Mouse (Mus musculus): ENCODE results near the gene Rhox2c.
"Not testable (repeated sequence)": the region's sequence is repeated elsewhere in the genome, so short reads cannot be mapped to it uniquely, and the experiment has no call there.

The Rhox2c gene

GRCm38 (mm10) chrX:37453380-37453779 lies at the start of gene Rhox2c:
Gene Rhox2c (plus strand): TSS chrX:37453680.
- DNase-seq (ENCODE audit: low spot score): not testable (repeated sequence)

GRCm38 (mm10) chrX:37411767-37412166 lies 41.7 kb upstream of the Rhox2c start, which contains the start of gene Rhox2b:
Gene Rhox2b (plus strand): TSS chrX:37412067.
- DNase-seq (ENCODE audit: low spot score): not testable (repeated sequence)

DNA sequence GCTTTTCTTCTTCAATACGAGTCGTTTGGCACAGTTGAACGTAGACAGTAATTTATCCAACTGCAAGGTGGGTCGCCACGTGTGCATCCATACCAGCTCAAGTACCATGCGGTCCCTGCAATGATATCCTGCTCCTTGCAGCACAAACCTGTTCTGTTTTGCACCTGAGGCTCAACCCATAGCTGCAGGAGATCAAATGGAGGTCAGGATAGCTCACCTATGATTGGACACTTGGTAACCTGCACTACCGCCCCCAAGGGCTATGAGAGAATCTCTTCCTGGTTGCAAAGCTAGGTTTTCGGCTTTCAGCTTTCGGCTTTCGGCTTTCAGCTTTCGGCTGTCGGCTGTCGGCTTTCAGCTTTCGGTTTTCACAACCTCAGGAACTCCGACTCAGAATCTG lies 21.3 kb upstream of the Rhox2c start, which contains the start of gene Rhox4b:
TSS of gene Rhox4b (plus strand) at position 301 of the 400 bp plus-strand sequence.
- DNase-seq (ENCODE audit: low spot score): not testable (repeated sequence)

DNA sequence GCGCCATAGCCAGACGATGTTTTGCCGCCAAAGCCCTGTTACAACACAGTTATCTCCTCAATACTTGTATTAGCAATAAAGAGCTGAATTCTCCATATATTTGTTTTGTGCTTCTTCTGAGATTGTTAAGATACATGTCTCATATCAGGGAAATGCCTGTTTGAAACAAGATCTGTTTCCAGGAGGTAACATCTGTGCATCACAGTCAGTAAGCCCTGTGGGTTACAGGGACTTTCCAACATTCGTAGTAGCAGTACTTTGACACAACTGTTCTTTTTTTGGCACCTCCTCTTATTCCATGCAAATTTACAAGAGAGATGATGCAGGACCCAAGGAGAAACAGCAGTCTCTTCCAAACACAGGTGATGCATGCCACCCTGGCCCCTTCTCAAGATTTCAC lies 4.8 kb downstream of the Rhox2c start, which contains the start of gene Rhox3c:
TSS of gene Rhox3c (plus strand) at position 301 of the 400 bp plus-strand sequence.
- DNase-seq (ENCODE audit: low spot score): not testable (repeated sequence)

- DNase-seq (ENCODE audit: low spot score): not testable (repeated sequence)
These were observed 26.6 kb downstream of the Rhox2c start, which contains the start of gene Rhox4c for GRCm38 (mm10) chrX:37480037-37480436. Gene Rhox4c (plus strand): TSS chrX:37480337.

GRCm38 (mm10) chrX:37514059-37514458 lies 60.6 kb downstream of the Rhox2c start, which contains the start of gene Rhox4d:
Gene Rhox4d (plus strand): TSS chrX:37514359.
- not testable (repeated sequence) for DNase-seq (ENCODE audit: low spot score)

All from urinary bladder, postnatal 10 days (tissue).